Mouse (Mus musculus) mammary gland, adult 2 months (tissue): ENCODE data around the gene Gm8094. TPM values are rescaled to one million over a fixed set of nuclear protein-coding genes. Genes with fewer than 3 reads are reported as not detected.

ENCODE experiments used
- polyA plus RNA-seq: library from polyadenylated mRNA; depleted of rRNA; stranded (reverse); fragments of >200 nt; gene quantifications from 2 replicates; pipeline ENCODE4 v1.2.3, GENCODE M21; 2012; ENCODE audit warnings: low replicate concordance; rRNA removed

The Gm8094 gene
- not detected in 2 replicates for polyA plus RNA-seq

GRCm38 (mm10) chr14:43076543-43076942, at the start of gene Gm8094:
TSS of gene Gm8094 (minus strand) at chr14:43076643.

GRCm38 (mm10) chr14:43100301-43100700, 23.9 kb upstream of the Gm8094 start, which contains the start of gene Gm8104:
TSS of gene Gm8104 (plus strand) at chr14:43100601.

Other genes starting within 250 kb of the Gm8094 start
- not detected in 2 replicates for gene Gm21977, start 223.2 kb downstream of the Gm8094 start, polyA plus RNA-seq
- not detected in 2 replicates for gene Gm8082, start 83.0 kb downstream of the Gm8094 start, polyA plus RNA-seq
- not detected in 2 replicates for gene Gm10376, start 61.0 kb downstream of the Gm8094 start, polyA plus RNA-seq
- gene Gm8104, start 24.0 kb upstream of the Gm8094 start, polyA plus RNA-seq: not detected in 2 replicates
- gene Gm7233, start 103.2 kb upstream of the Gm8094 start, polyA plus RNA-seq: not detected in 2 replicates
- not detected in 2 replicates for gene Gm8122, start 158.7 kb upstream of the Gm8094 start, polyA plus RNA-seq
- gene Gm8126, start 182.0 kb upstream of the Gm8094 start, polyA plus RNA-seq: not detected in 2 replicates
- not detected in 2 replicates for gene Gm9732, start 198.4 kb upstream of the Gm8094 start, polyA plus RNA-seq
- not detected in 2 replicates for gene Gm8127, start 217.2 kb upstream of the Gm8094 start, polyA plus RNA-seq